Mouse (Mus musculus): Measurements from ENCODE around the gene Vmn2r102.

GRCm38 (mm10) chr17:19660028-19660427 lies at the start of gene Vmn2r102:
- TF ChIP-seq CTCF (IDR thresholded peaks at IDR 0.05; ENCODE audit: control insufficient read depth, insufficient read depth, insufficient read length) (no peak), MAX (IDR thresholded peaks at IDR 0.05) (no peak), USF1 (IDR thresholded peaks at IDR 0.05; ENCODE audit: low read depth) (no peak), CEBPB (IDR thresholded peaks at IDR 0.05; ENCODE audit: low read depth) (no peak), FOSL1 (IDR thresholded peaks at IDR 0.05; ENCODE audit: insufficient read depth, low read length, poor library complexity, severe bottlenecking) (no peak), MYOD1 (IDR thresholded peaks at IDR 0.05; ENCODE audit: control insufficient read depth, insufficient read length, low read depth) (no peak), MYOG (IDR thresholded peaks at IDR 0.05; ENCODE audit: control insufficient read depth, extremely low read depth, insufficient read length) (no peak)

Data from C2C12 (cell line).